Mouse (Mus musculus): ENCODE results near the gene Snrpn.
"Not testable (repeated sequence)": the region's sequence is repeated elsewhere in the genome, so short reads cannot be mapped to it uniquely, and the experiment has no call there.

Snrpn gene

GRCm38 (mm10) chr7:60139742-60140480 lies at the start of gene Snrpn:
TSS of gene Snrpn (minus strand) at chr7:60140219.
- no peak for DNase-seq (ENCODE audit: low spot score)

GRCm38 (mm10) chr7:60170250-60171185 lies 30.5 kb upstream of the Snrpn start:
- DNase-seq (ENCODE audit: low spot score), result peak; percentile 26

GRCm38 (mm10) chr7:60125332-60125731 lies 14.7 kb downstream of the Snrpn start:
- DNase-seq (ENCODE audit: low spot score), result no peak

- not testable (repeated sequence) for DNase-seq (ENCODE audit: low spot score)
Measured at GRCm38 (mm10) chr7:60123086-60123624, 16.9 kb downstream of the Snrpn start.

- DNase-seq (ENCODE audit: low spot score), result no peak
Measured at GRCm38 (mm10) chr7:60122434-60123085, 17.5 kb downstream of the Snrpn start.

GRCm38 (mm10) chr7:60097154-60097859 lies 42.7 kb downstream of the Snrpn start:
- no peak for DNase-seq (ENCODE audit: low spot score)

- DNase-seq (ENCODE audit: low spot score), result no peak
Measured at GRCm38 (mm10) chr7:60076301-60076700, 63.7 kb downstream of the Snrpn start.

- peak; percentile 20 for DNase-seq (ENCODE audit: low spot score)
Measured at GRCm38 (mm10) chr7:60047481-60048201, 92.4 kb downstream of the Snrpn start.

GRCm38 (mm10) chr7:60013186-60013585 lies 126.8 kb downstream of the Snrpn start:
- no peak for DNase-seq (ENCODE audit: low spot score)

GRCm38 (mm10) chr7:60007727-60008360 lies 132.2 kb downstream of the Snrpn start:
- DNase-seq (ENCODE audit: low spot score), result no peak

- DNase-seq (ENCODE audit: low spot score), result no peak
Measured at GRCm38 (mm10) chr7:60006262-60006661, 133.8 kb downstream of the Snrpn start.

- no peak for DNase-seq (ENCODE audit: low spot score)
Measured at GRCm38 (mm10) chr7:60004606-60005330, 135.3 kb downstream of the Snrpn start, which contains the start of the genes Snurf and Gm38393. TSS of gene Snurf (minus strand) at chr7:60005049. TSS of gene Gm38393 (minus strand) at chr7:60005064.

- no peak for DNase-seq (ENCODE audit: low spot score)
Measured at GRCm38 (mm10) chr7:60003921-60004605, 136.0 kb downstream of the Snrpn start.

GRCm38 (mm10) chr7:60003006-60003865 lies 136.8 kb downstream of the Snrpn start:
- DNase-seq (ENCODE audit: low spot score), result no peak

GRCm38 (mm10) chr7:59978646-59979045 lies 161.4 kb downstream of the Snrpn start:
- DNase-seq (ENCODE audit: low spot score), result no peak
